Mouse (Mus musculus): ENCODE data around the gene Gal3st2b.
"Not testable (repeated sequence)": the region's sequence is repeated elsewhere in the genome, so short reads cannot be mapped to it uniquely, and the experiment has no call there.

Gene Gal3st2b

DNA sequence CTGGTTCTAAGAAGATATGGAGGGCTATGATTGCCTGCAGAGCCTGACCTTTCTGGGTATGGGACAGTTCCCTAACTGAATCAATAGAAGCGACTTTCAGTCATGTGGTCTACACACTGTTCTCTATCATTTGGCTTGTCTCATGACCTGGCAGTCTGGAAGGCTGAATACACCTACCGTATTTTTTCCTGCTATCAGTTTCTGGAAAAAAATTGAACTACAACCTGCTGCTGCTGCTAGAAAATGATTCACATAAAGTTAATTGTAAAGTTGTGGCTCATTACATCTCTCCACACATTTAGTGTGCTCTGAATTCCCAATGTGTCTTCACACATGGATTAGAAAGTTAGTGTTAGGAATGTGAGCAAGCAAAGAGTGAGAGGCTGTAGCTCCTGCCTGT lies at the start of gene Gal3st2b:
Gal3st2b (plus strand) TSS at position 301 of the 400 bp plus-strand sequence.
- DNase-seq (ENCODE audit: low spot score in 2 of 2), result not testable (repeated sequence)

DNA sequence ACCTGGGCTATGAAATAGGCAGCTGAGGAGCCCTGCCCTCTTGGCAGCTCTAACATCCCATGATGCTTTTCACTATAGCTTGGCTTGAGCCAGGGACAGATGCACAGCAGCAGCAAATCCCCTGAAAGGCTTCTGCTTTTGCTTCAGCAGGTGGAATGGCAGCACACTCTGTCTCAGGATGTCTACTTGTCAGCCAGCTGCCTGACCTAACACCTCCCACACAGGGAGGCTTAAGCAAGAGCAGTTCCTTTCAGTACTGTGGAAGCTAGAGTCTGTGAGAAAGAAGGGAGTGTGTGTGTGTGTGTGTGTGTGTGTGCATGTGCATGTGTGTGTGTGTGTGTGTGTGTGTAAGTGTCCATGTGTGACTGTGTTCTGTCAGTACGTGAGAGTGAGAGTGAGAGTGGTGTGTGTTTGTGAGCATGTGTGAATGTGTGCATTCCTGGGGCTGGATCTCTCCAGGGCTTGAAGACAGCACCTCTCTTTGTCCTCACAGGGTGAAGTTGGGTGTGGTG lies 46.5 kb upstream of the Gal3st2b start:
- DNase-seq (ENCODE audit: low spot score in 2 of 2), result not testable (repeated sequence)

DNA sequence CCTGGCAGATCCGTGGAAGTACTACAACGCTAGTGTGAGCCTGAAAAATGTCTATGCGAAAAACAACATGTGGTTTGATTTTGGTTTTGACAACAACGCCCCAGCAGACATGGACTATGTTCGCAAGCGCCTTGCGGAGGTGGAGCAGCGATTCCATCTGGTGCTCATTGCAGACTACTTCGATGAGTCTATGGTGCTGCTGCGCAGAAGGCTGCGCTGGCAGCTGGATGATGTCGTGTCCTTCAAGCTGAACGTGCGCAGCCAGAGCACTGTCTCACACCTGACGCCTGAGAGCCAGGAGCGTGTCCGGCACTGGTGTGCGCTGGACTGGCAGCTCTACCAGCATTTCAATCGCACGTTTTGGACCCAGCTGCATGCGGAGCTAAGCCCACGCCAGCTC lies 43.7 kb upstream of the Gal3st2b start:
- DNase-seq (ENCODE audit: low spot score in 2 of 2), result not testable (repeated sequence)

DNA sequence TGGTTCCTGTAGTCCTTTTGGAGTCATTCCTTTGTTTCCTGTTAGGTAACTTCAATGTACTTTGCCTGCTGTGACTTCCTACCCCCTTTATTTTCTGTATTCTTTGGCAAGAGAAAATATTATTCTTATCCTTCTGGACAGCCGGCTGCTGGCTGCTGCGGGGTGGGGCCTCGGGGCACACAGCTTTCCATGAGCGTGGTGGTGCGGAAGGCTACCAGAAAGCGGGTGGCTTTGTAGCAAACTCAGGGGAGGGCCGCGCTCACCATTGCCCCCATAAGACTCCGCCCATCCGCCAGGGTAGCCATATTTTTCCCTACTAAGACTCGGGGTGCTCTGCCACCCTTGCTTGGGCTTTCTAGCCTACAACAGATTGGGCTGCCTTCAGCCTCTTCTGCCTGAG lies 36.3 kb upstream of the Gal3st2b start:
- DNase-seq (ENCODE audit: low spot score in 2 of 2), result not testable (repeated sequence)

DNA sequence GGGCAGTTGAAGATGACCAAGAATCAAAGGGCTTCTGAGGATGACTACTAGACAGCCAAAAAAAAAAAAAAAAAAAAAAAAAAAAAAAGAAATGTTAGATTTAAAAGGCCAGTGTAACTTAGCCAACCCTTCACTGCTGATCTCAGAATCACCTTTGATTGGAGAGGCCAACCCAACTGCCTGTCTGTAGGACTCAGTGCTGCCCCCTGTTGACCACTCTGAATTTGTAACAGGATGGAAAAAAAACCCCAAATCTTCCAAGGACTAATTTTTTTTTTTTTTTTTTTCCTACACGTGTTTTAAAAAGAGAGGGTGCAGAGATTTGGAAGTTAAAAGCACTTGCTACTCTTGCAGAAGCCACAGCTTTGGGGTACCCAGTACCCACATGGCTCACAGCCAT lies 27.2 kb upstream of the Gal3st2b start:
- DNase-seq (ENCODE audit: low spot score in 2 of 2), result peak in 1 of 2 experiments; percentile 22

DNA sequence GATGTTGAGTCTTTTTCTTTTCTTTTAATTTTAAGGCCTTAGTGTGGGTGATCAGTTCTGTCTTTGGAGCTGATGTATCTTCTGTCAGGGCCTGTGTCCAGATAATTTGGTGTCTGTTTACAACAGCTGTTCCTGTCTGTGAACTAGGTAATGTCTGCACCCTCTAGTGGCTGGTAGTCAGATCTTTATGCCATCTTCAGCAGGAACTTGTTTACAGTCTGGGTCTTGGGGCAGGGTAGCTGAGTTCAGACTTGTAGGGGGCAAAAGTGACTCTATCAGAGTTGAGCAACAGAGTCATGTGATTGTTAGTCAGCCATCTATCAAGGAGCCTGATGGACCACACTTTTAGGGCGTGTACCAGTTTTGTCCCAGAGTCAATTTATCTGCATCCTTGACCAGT lies 20.7 kb upstream of the Gal3st2b start:
- DNase-seq (ENCODE audit: low spot score in 2 of 2), result not testable (repeated sequence)

DNA sequence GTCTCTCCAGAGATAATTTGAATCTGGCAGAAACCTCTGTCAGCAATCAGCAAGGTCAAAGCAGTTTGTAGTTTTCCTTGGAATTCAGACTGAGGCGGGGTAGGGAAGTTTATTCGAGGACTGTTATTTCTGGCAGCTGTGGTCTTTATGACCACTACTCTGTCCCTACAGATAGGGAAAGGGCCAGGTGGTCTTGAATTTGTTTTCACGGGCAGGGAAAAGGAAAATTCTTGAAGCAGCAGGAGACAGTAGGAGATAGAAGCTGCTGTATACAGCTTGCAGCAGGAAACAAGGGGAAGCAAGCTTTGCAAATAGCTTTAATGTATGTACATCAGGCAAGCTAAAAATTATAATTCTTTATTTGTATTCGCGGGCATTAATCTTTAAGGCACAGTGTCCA lies 16.8 kb upstream of the Gal3st2b start:
- DNase-seq (ENCODE audit: low spot score in 2 of 2), result not testable (repeated sequence)

DNA sequence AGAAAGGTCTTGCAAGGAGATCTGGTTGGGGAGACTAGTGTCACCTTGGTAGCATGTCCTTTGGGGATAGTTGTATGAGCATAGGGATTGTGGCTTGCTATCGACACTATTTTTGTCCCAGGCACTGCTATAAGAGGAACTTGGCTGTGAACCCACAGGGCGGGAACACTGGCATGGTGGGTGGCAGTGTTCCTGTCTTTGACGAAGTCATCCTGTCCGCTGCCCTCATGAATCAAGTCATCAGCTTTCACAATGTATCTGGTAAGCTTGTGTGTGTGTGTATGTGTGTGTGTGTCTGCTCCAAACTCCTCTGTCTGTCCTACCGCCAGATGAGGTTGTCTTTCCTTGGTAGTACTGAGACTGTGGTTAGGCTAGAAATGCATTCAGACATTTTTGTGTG lies 11.4 kb upstream of the Gal3st2b start:
- not testable (repeated sequence) for DNase-seq (ENCODE audit: low spot score in 2 of 2)

DNA sequence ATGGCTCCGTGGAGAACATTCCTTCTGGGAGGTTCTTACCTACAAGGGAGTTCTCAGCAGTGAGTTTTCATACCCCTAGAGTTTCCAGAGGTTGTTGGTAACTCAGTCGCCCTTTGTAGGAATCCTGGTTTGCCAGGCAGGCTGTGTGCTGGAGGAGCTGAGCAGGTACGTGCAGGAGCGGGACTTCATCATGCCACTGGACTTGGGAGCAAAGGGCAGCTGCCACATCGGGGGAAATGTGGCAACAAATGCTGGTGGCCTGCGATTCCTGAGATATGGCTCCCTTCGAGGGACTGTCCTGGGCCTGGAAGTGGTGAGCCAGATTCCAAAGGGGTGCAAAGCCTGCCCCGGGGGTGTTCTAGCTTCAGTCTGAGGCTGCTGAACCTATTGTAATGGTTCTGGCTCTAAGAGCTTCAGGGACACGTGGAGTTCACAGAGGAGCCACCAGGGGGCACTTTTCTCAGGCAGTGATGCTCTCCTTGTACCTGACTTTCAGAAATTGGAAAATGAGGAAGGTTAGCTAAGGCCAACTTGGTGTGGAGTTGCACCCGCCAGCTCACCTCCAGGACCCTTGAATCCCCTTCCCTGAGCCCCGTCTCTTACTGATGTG lies 9.0 kb upstream of the Gal3st2b start:
- not testable (repeated sequence) for DNase-seq (ENCODE audit: low spot score in 2 of 2)

DNA sequence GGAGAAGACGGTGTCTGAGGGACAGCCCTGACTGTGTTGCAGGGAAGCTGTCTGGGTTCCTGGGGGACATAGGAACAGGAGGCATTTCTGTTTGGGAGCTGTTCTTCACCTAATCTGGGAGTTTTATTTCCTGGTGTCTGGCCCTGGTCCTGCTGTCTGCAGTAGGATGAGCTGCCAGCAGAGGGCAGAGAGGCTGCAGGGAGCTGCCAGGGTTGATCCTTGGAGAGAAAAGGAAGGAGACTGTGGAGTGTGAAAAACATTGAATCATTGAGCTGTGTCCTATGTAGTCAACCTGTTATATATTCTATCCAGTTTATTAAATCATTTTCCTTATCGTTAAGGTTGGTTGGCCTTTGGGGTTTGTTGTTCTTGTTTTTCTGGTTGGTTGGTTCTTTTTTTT lies 6.2 kb upstream of the Gal3st2b start:
- DNase-seq (ENCODE audit: low spot score in 2 of 2), result not testable (repeated sequence)

DNA sequence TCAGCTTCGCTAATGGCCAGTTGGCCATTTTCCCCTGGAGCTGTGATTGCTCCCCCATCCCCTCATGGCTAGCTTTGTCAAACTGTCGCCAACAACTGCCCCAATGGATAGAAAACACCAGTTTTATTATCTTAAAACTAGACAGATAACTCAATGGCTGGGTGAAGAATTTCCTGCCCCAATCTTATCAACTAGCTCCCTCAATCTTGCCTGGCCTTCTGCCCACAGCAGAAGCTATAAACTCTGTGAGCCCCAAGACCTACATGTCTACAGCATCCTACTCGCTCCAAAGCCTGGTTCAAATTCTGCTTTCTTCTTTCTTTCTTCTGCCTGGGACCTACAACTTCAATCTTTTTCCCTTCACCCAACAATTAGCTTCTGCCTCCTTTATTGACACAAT lies 951 bp upstream of the Gal3st2b start:
- not testable (repeated sequence) for DNase-seq (ENCODE audit: low spot score in 2 of 2)

DNA sequence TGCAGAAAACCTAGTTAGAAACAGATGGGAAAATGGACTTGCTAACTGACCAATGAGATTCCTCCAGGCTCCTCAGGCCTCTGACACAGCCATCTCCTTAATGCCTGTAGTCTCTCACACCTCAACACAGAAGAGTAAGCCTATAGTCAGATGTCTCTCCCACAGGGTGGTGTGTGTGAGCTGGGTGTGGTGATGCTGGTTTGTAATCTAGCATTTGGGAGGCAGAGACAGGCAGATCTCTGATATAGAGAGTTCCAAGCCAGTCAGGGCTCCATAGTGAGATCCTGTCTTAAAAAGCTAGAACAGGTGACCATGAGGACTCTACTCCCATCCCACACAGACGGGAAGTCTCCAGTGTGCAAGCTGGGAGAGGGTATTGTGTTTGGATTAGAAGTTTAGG lies 664 bp downstream of the Gal3st2b start:
- DNase-seq (ENCODE audit: low spot score in 2 of 2), result not testable (repeated sequence)

DNA sequence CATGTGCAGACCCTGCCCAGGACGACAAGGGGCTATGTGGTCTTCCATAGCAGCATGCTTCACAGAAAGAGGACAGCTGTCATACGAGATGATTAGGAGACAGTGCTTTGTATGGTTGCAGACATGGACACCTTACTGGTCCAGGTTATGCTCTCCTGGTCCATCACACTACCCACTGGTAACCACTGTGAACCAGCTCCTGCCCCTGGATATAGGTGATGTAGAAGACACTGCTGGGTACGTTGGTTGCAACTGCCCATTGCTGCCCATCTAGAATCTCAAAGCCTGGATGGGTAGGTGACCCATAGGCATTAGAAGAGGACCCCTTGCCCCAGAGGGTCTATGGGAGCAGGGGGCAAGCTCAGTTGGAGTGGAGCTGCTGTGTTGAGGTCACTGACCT lies 1.2 kb downstream of the Gal3st2b start:
- not testable (repeated sequence) for DNase-seq (ENCODE audit: low spot score in 2 of 2)

DNA sequence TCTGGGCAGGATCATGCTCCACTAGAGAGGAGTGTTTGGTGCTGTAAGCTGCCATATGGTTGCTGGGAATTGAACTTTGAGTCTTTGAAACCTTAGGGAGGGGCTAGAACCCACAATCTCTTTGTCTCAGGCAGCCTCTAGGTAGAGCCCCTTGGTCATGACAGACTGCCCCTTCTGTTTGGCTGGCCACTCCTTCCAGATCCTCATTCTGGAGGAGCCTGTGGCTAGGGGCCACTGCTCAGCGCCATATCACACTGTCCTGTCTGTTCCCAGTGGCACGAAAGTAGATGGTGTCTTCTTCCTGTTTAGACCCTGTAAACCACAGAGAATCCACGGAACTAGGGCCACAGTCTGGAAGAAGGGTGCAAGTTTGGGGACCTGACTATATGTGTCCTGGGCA lies 4.5 kb downstream of the Gal3st2b start:
- DNase-seq (ENCODE audit: low spot score in 2 of 2), result not testable (repeated sequence)

DNA sequence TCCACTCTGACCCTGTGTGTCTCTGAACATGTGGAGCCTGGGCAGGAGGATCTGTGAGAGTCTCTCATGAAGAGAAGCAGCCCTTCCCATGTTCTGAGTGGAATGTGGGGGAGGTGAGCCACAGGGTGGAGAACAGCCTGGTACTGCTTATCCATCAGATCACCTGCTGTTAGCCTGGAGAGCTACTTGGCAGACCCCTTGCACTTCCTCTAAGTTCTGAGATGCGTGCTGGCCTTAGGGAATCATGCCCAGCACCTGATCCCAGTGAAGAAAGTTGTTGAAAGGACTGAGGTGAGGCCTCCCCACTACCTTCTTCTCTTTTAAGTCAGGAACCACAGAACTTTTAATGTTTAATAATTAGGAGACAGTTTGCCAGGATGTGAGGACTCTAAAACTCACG lies 5.0 kb downstream of the Gal3st2b start:
- DNase-seq (ENCODE audit: low spot score in 2 of 2), result not testable (repeated sequence)

DNA sequence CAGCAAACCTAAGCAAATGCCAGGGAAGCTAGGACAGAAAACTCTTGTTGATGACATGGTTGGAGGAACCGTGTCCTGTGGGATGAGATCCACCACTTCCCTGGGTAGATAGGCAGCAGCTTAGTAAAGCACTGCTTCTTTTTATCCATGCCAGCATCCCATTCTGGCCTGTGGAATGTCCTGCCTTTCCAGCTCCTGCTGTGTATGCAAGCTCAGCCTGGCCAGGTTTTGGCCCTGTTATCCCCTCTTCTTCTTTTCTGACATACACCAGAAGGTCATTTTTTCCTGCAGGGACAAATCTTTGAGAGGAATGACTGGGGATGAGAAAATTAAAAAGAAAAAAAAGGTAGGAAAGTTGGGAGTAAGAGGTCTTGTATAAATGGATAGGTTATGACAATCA lies 17.3 kb downstream of the Gal3st2b start:
- not testable (repeated sequence) for DNase-seq (ENCODE audit: low spot score in 2 of 2)

DNA sequence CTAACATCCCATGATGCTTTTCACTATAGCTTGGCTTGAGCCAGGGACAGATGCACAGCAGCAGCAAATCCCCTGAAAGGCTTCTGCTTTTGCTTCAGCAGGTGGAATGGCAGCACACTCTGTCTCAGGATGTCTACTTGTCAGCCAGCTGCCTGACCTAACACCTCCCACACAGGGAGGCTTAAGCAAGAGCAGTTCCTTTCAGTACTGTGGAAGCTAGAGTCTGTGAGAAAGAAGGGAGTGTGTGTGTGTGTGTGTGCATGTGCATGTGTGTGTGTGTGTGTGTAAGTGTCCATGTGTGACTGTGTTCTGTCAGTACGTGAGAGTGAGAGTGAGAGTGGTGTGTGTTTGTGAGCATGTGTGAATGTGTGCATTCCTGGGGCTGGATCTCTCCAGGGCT lies 19.7 kb downstream of the Gal3st2b start:
- not testable (repeated sequence) for DNase-seq (ENCODE audit: low spot score in 2 of 2)

DNA sequence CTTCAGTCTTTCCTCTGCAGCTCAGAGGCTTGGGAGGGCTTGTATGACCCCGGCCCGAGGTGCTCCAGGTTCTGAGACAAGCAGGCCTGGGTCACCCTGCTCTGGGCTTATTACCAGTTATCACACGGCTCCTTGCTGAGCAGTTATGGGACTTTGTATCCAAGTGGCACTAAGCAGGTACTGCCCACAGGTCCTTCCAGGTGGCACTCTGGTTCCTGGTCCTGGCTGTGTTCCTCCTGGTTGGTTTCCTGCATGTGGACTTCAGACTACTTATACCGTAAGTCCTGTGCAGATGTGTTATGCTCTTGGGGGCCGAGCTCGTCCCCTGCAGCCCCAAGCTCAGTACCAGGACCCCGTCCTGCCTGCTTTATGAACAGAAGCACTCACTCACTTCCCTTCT lies 20.3 kb downstream of the Gal3st2b start:
- DNase-seq (ENCODE audit: low spot score in 2 of 2), result not testable (repeated sequence)

DNA sequence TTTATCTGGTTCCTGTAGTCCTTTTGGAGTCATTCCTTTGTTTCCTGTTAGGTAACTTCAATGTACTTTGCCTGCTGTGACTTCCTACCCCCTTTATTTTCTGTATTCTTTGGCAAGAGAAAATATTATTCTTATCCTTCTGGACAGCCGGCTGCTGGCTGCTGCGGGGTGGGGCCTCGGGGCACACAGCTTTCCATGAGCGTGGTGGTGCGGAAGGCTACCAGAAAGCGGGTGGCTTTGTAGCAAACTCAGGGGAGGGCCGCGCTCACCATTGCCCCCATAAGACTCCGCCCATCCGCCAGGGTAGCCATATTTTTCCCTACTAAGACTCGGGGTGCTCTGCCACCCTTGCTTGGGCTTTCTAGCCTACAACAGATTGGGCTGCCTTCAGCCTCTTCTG lies 31.0 kb downstream of the Gal3st2b start:
- DNase-seq (ENCODE audit: low spot score in 2 of 2), result not testable (repeated sequence)

DNA sequence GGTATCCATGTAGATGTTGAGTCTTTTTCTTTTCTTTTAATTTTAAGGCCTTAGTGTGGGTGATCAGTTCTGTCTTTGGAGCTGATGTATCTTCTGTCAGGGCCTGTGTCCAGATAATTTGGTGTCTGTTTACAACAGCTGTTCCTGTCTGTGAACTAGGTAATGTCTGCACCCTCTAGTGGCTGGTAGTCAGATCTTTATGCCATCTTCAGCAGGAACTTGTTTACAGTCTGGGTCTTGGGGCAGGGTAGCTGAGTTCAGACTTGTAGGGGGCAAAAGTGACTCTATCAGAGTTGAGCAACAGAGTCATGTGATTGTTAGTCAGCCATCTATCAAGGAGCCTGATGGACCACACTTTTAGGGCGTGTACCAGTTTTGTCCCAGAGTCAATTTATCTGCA lies 48.4 kb downstream of the Gal3st2b start:
- DNase-seq (ENCODE audit: low spot score in 2 of 2), result not testable (repeated sequence)

DNA sequence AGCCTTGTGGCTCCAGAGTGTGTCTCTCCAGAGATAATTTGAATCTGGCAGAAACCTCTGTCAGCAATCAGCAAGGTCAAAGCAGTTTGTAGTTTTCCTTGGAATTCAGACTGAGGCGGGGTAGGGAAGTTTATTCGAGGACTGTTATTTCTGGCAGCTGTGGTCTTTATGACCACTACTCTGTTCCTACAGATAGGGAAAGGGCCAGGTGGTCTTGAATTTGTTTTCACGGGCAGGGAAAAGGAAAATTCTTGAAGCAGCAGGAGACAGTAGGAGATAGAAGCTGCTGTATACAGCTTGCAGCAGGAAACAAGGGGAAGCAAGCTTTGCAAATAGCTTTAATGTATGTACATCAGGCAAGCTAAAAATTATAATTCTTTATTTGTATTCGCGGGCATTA lies 52.3 kb downstream of the Gal3st2b start:
- DNase-seq (ENCODE audit: low spot score in 2 of 2), result not testable (repeated sequence)

DNA sequence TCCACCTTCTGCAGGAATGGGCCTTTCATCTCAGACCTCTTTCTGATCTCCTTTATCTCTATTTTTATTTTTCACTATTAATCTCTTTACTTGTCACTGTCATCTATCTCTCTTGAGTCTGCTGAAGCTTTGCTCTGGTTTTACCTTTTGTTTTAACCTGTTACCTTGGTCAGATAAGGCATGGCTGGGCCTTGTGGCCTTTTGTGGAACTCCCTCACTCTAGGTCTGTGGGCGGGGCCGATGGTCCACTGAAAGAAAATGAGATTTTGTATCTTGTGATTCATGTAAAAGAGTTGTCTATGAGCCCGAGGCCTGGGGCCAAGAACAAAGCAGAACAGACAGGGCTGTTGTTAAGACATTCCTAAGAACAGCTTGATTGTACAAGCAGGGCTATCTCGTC lies 52.7 kb downstream of the Gal3st2b start:
- DNase-seq (ENCODE audit: low spot score in 2 of 2), result not testable (repeated sequence)

DNA sequence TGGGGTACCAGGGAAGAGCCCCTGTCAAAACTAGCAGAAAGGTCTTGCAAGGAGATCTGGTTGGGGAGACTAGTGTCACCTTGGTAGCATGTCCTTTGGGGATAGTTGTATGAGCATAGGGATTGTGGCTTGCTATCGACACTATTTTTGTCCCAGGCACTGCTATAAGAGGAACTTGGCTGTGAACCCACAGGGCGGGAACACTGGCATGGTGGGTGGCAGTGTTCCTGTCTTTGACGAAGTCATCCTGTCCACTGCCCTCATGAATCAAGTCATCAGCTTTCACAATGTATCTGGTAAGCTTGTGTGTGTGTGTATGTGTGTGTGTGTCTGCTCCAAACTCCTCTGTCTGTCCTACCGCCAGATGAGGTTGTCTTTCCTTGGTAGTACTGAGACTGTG lies 57.7 kb downstream of the Gal3st2b start:
- DNase-seq (ENCODE audit: low spot score in 2 of 2), result not testable (repeated sequence)

DNA sequence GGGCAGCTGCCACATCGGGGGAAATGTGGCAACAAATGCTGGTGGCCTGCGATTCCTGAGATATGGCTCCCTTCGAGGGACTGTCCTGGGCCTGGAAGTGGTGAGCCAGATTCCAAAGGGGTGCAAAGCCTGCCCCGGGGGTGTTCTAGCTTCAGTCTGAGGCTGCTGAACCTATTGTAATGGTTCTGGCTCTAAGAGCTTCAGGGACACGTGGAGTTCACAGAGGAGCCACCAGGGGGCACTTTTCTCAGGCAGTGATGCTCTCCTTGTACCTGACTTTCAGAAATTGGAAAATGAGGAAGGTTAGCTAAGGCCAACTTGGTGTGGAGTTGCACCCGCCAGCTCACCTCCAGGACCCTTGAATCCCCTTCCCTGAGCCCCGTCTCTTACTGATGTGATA lies 60.2 kb downstream of the Gal3st2b start:
- DNase-seq (ENCODE audit: low spot score in 2 of 2), result not testable (repeated sequence)

Measured in spleen, postnatal 10 days (tissue).